8 mouse cellular contexts compared by ENCODE assay signal in the genomic region with DNA sequence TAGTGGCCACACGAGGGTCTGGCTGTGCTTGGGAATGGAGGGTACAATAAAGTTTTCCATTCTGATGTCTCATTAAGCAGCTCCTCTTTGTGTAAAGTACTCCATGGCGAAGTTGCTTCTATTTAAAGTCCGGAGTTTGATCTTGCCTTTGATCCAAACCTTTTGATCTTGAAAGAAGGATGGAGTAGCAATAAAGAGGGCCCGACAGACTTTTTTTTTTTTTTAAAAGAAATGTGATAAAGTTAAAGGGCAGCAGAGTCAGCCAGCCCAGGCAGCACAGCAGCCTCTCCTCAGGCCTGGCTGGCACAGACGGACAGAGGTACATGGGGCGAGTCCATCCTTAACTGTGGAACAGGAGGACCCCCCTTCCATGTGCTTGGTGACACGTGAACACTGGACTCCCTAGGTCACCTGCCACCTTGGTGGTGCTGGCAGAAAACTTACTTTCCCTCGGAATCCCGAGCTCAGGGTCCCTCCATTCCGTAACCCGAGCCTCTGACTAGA.
DNase-seq lines count a peak whose midpoint lies in the region; ATAC-seq and TF ChIP-seq lines count a peak whose summit lies in the region.

No protein-coding gene starts in this region.

- no peaks in the 10 kb centered on the region for H3K27me3 ChIP-seq in CH12.LX (replicated peaks)
- H3K27me3 ChIP-seq in erythroblast, embryonic 14.5 days (ENCODE audit: control insufficient read depth), result no peaks in the 10 kb centered on the region
- no peaks in the 10 kb centered on the region for H3K27me3 ChIP-seq in kidney, embryonic 16.5 days (ENCODE audit: insufficient read depth, low read length)
- no peaks in the 10 kb centered on the region for H3K27me3 ChIP-seq in neural tube, embryonic 15.5 days (replicated peaks)

- H3K27ac ChIP-seq in CH12.LX (ENCODE audit: insufficient read depth, low read depth), result no peak overlapping the region
- peak overlapping the region; percentile 93 for H3K27ac ChIP-seq in kidney, embryonic 16.5 days (ENCODE audit: low read length)
- peak overlapping the region; percentile 84 for H3K27ac ChIP-seq in neural tube, embryonic 15.5 days (replicated peaks)

- peak; percentile 59 for DNase-seq in embryo, embryonic 10 days (ENCODE audit: low spot score)
- DNase-seq in embryo, embryonic 9.5 days (ENCODE audit: extremely low spot score), result no peak
- DNase-seq in CH12.LX (ENCODE audit: extremely low read depth), result no peak
- no peak for DNase-seq in gastrocnemius, adult 18-20 months (ENCODE audit: low spot score)
- DNase-seq in right cerebral cortex, postnatal 14 days, result no peak

- dilution Hi-C loops in CH12.LX (cut with MboI; ENCODE audit: extremely low pct_ligation_motif_present, extremely low pct_unique_long_range_greater_than_20kb, low sequenced_read_pairs), result no loop called here

- in situ Hi-C loops in CH12.LX (cut with MboI; ENCODE audit: low pct_ligation_motif_present, low pct_unique_long_range_greater_than_20kb, low sequenced_read_pairs), result no loop called here

- peak overlapping the region; percentile 29 to 81 (median 53) for H3K4me3 ChIP-seq in CH12.LX (replicated peaks in 1 of 3; ENCODE audit: low read depth in 2 of 3, low read length in 2 of 3, poor library complexity in 1 of 3)
- peak overlapping the region; percentile 84 for H3K4me3 ChIP-seq in erythroblast, embryonic 14.5 days (replicated peaks)
- peak overlapping the region; percentile 64 for H3K4me3 ChIP-seq in kidney, embryonic 16.5 days (ENCODE audit: low read length)
- H3K4me3 ChIP-seq in neural tube, embryonic 15.5 days (replicated peaks), result peak overlapping the region; percentile 73

- H3K36me3 ChIP-seq in CH12.LX (replicated peaks in 1 of 2; ENCODE audit: control insufficient read depth in 1 of 2, insufficient read depth in 1 of 2, low read length in 1 of 2), result peaks cover 0 to 23% of the 10 kb centered on the region in 2 experiments
- peaks cover 7% of the 10 kb centered on the region for H3K36me3 ChIP-seq in erythroblast, embryonic 14.5 days (ENCODE audit: control insufficient read depth)
- H3K36me3 ChIP-seq in kidney, embryonic 16.5 days (ENCODE audit: insufficient read depth, low read length), result no peaks in the 10 kb centered on the region
- H3K36me3 ChIP-seq in neural tube, embryonic 15.5 days, result no peaks in the 10 kb centered on the region

- peak overlapping the region; percentile 74 for H3K4me2 ChIP-seq in CH12.LX (ENCODE audit: insufficient read depth, low read depth, poor library complexity, severe bottlenecking)
- peak overlapping the region; percentile 71 for H3K4me2 ChIP-seq in kidney, embryonic 16.5 days (replicated peaks; ENCODE audit: low read depth, low read length)
- peak overlapping the region; percentile 85 for H3K4me2 ChIP-seq in neural tube, embryonic 15.5 days

- H3K9ac ChIP-seq in CH12.LX (ENCODE audit: insufficient read depth, low read depth), result peak overlapping the region; percentile 68
- H3K9ac ChIP-seq in kidney, embryonic 16.5 days (replicated peaks; ENCODE audit: low read length), result peak overlapping the region; percentile 86
- peak overlapping the region; percentile 76 for H3K9ac ChIP-seq in neural tube, embryonic 15.5 days (replicated peaks)

- no peaks in the 10 kb centered on the region; the same call in 1 of the 2 replicates for H3K79me2 ChIP-seq in CH12.LX (replicated peaks; ENCODE audit: control insufficient read depth, extremely low read depth, insufficient read depth, poor library complexity, severe bottlenecking)

- H3K4me1 ChIP-seq in CH12.LX (ENCODE audit: control insufficient read depth in 1 of 2, insufficient read depth in 2 of 2), result peaks cover 15 to 29% of the 10 kb centered on the region in 2 experiments
- H3K4me1 ChIP-seq in erythroblast, embryonic 14.5 days (ENCODE audit: control insufficient read depth), result peaks cover 28% of the 10 kb centered on the region
- peaks cover 61% of the 10 kb centered on the region for H3K4me1 ChIP-seq in kidney, embryonic 16.5 days (ENCODE audit: insufficient read depth, low read length)
- H3K4me1 ChIP-seq in neural tube, embryonic 15.5 days, result peaks cover 39% of the 10 kb centered on the region

- no peak for TF ChIP-seq RAD21 in CH12.LX (IDR thresholded peaks at IDR 0.05; ENCODE audit: low read depth, low read length)

- no peak for TF ChIP-seq POLR2A in CH12.LX (IDR thresholded peaks at IDR 0.05; ENCODE audit: low read depth, low read length)

- TF ChIP-seq EP300 in CH12.LX (IDR thresholded peaks at IDR 0.05; ENCODE audit: low read length), result no peak

- peak; percentile 92 for ATAC-seq in kidney, embryonic 16.5 days (ENCODE audit: low FRiP score, low TSS enrichment)
- peak; percentile 65 for ATAC-seq in neural tube, embryonic 15.5 days (ENCODE audit: low FRiP score)

- TF ChIP-seq CTCF in CH12.LX (conservative IDR thresholded peaks at IDR 0.05 in 1 of 2, IDR thresholded peaks at IDR 0.05 in 1 of 2; ENCODE audit: low read depth in 2 of 2, low read length in 2 of 2), result no peak

- WGBS in kidney, embryonic 16.5 days, result 5% methylated on average over 11 of the region's 11 CpGs
- WGBS in neural tube, embryonic 15.5 days, result 2% methylated on average over 11 of the region's 11 CpGs

- H3K9me3 ChIP-seq in CH12.LX (replicated peaks; ENCODE audit: low read length), result peaks cover 2% of the 10 kb centered on the region
- H3K9me3 ChIP-seq in erythroblast, embryonic 14.5 days (ENCODE audit: control insufficient read depth, low read length), result no peaks in the 10 kb centered on the region
- no peaks in the 10 kb centered on the region for H3K9me3 ChIP-seq in kidney, embryonic 16.5 days (ENCODE audit: low read length)
- no peaks in the 10 kb centered on the region for H3K9me3 ChIP-seq in neural tube, embryonic 15.5 days (replicated peaks)

TF ChIP-seq in CH12.LX, 34 proteins besides CTCF, POLR2A, EP300 and RAD21:
- peak; percentile 59 for TF ChIP-seq ZNF384 (IDR thresholded peaks at IDR 0.05; ENCODE audit: low read depth, low read length)
- peak; percentile 30 for TF ChIP-seq BHLHE40 (IDR thresholded peaks at IDR 0.05; ENCODE audit: low read depth, low read length)
- TF ChIP-seq MXI1 (IDR thresholded peaks at IDR 0.05; ENCODE audit: low read depth, low read length), result no peak
- 0 out of 2 replicates have a peak, but pooled peaks have one; percentile 9 for TF ChIP-seq MEF2A (IDR thresholded peaks at IDR 0.05; ENCODE audit: borderline replicate concordance, low read depth, low read length)
